Mouse (Mus musculus) myocyte (in vitro differentiated cells): ENCODE results near the gene Supt3. TPM values are rescaled to one million over a fixed set of nuclear protein-coding genes. Genes with fewer than 3 reads are reported as not detected.

Experiments
- H3K27me3 ChIP-seq: one replicate; pipeline ENCODE4 v1.6.1; 2011; ENCODE audit not compliant: control insufficient read depth, insufficient read depth, insufficient read length
- H3K36me3 ChIP-seq: one replicate; pipeline ENCODE4 v1.6.1; 2011; ENCODE audit not compliant: control insufficient read depth, insufficient read depth
- H3K4me2 ChIP-seq: one replicate; pipeline ENCODE4 v1.6.1; 2011; ENCODE audit warnings: low read depth, control low read depth
- H3K4me3 ChIP-seq: one replicate; pipeline ENCODE4 v1.5.1; 2011; ENCODE audit warnings: mild to moderate bottlenecking, control low read depth, moderate library complexity
- H3K79me2 ChIP-seq: one replicate; pipeline ENCODE4 v1.6.1; 2011; ENCODE audit not compliant: control insufficient read depth, insufficient read depth
- H3ac ChIP-seq: one replicate; pipeline ENCODE4 v1.6.1; 2011; ENCODE audit not compliant: control insufficient read depth, insufficient read length
- CEBPB ChIP-seq: IDR thresholded peaks from 2 replicates; pipeline ENCODE4 v1.6.1; 2011; ENCODE audit warnings: mild to moderate bottlenecking, moderate library complexity; ENCODE audit not compliant: poor library complexity, insufficient read depth, severe bottlenecking
- E2F4 ChIP-seq: IDR thresholded peaks from one replicate; pipeline ENCODE4 v1.6.1; 2011; ENCODE audit warnings: mild to moderate bottlenecking, control low read depth, moderate library complexity; ENCODE audit not compliant: insufficient read depth
- MAX ChIP-seq: IDR thresholded peaks from one replicate; pipeline ENCODE4 v1.6.1; 2011; ENCODE audit warnings: low read depth, mild to moderate bottlenecking, control low read depth
- MYOD1 ChIP-seq, 3 experiments: IDR thresholded peaks; one replicate each; pipeline ENCODE4 v1.6.1; 2011; ENCODE audit warnings: control low read depth in 2 of 3, low read depth in 2 of 3, mild to moderate bottlenecking in 2 of 3, moderate library complexity in 1 of 3; ENCODE audit not compliant: insufficient read length in 2 of 3, control insufficient read depth in 1 of 3
- MYOG ChIP-seq, 3 experiments: IDR thresholded peaks; one replicate each; pipeline ENCODE4 v1.6.1; 2011; ENCODE audit warnings: control low read depth in 2 of 3, low read depth in 2 of 3, mild to moderate bottlenecking in 2 of 3; ENCODE audit not compliant: insufficient read length in 2 of 3, control insufficient read depth in 1 of 3, insufficient read depth in 1 of 3
- POLR2A ChIP-seq: IDR thresholded peaks from one replicate; pipeline ENCODE4 v1.6.1; 2011; ENCODE audit warnings: low read depth, mild to moderate bottlenecking, control low read depth, moderate library complexity; ENCODE audit not compliant: insufficient read length
- POLR2AphosphoS2 ChIP-seq: IDR thresholded peaks from one replicate; pipeline ENCODE4 v1.6.1; 2011; ENCODE audit warnings: low read depth, control low read depth; ENCODE audit not compliant: insufficient read length
- REST ChIP-seq: IDR thresholded peaks from one replicate; pipeline ENCODE4 v1.6.1; 2011; ENCODE audit warnings: mild to moderate bottlenecking, control low read depth, moderate library complexity; ENCODE audit not compliant: insufficient read depth, insufficient read length
- SRF ChIP-seq: IDR thresholded peaks from one replicate; pipeline ENCODE4 v1.6.1; 2011; ENCODE audit warnings: low read depth; ENCODE audit not compliant: control insufficient read depth, insufficient read length
- TCF12 ChIP-seq: IDR thresholded peaks from one replicate; pipeline ENCODE4 v1.6.1; 2011; ENCODE audit warnings: mild to moderate bottlenecking, control low read depth; ENCODE audit not compliant: poor library complexity, insufficient read depth, severe bottlenecking
- TCF3 ChIP-seq: IDR thresholded peaks from one replicate; pipeline ENCODE4 v1.6.1; 2011; ENCODE audit warnings: low read depth, control low read depth; ENCODE audit not compliant: insufficient read length
- USF1 ChIP-seq: IDR thresholded peaks from one replicate; pipeline ENCODE4 v1.6.1; 2011; ENCODE audit warnings: low read depth, mild to moderate bottlenecking, control low read depth, moderate library complexity
- polyA plus RNA-seq: library from polyadenylated mRNA; unstranded; fragments of >200 nt; fragmentation: generic; extraction: Trizol; gene quantifications from one replicate; pipeline ENCODE4 v1.2.1, GENCODE M21; 2012; ENCODE audit warnings: missing spikeins

The Supt3 gene
- polyA plus RNA-seq, 1 experiment, result 30.9 TPM

- Histone ChIP-seq H3K4me2 (no peak overlapping the region), H3K36me3 (no peaks in the 10 kb centered on the region), H3K4me3 (no peak overlapping the region), H3ac (no peak overlapping the region), H3K27me3 (no peaks in the 10 kb centered on the region), H3K79me2 (no peaks in the 10 kb centered on the region)
- TF ChIP-seq POLR2A (no peak), USF1 (no peak), MYOD1 (IDR thresholded peaks at IDR 0.05; ENCODE audit: control insufficient read depth in 1 of 3, insufficient read length in 2 of 3, low read depth in 2 of 3) (no peak), CEBPB (no peak), E2F4 (no peak), MAX (no peak), REST (no peak), POLR2AphosphoS2 (no peak), SRF (no peak), TCF12 (no peak)
These were observed 356.8 kb downstream of the Supt3 start for GRCm38 (mm10) chr17:45133501-45134400.

GRCm38 (mm10) chr17:45136491-45136890, 359.5 kb downstream of the Supt3 start:
- Histone ChIP-seq H3K36me3 (no peaks in the 10 kb centered on the region), H3K4me3 (no peak overlapping the region), H3K79me2 (no peaks in the 10 kb centered on the region), H3K27me3 (no peaks in the 10 kb centered on the region), H3K4me2 (no peak overlapping the region), H3ac (no peak overlapping the region)
- no peak for TF ChIP-seq CEBPB
- TF ChIP-seq TCF3, result no peak
- TF ChIP-seq POLR2A, result no peak

- no peak overlapping the region for H3K4me3 ChIP-seq
- H3K27me3 ChIP-seq, result no peaks in the 10 kb centered on the region
- no peak for TF ChIP-seq TCF3
- TF ChIP-seq MYOD1 (IDR thresholded peaks at IDR 0.05; ENCODE audit: control insufficient read depth in 1 of 3, insufficient read length in 2 of 3, low read depth in 2 of 3), result no peak
- TF ChIP-seq CEBPB, result no peak
- TF ChIP-seq MAX, result no peak
- no peak for TF ChIP-seq MYOG (IDR thresholded peaks at IDR 0.05; ENCODE audit: control insufficient read depth in 1 of 3, insufficient read depth in 1 of 3, insufficient read length in 2 of 3, low read depth in 2 of 3)
- no peak for TF ChIP-seq SRF
- TF ChIP-seq POLR2AphosphoS2, result no peak
- TF ChIP-seq E2F4, result no peak
- no peak for TF ChIP-seq POLR2A
- no peak overlapping the region for H3ac ChIP-seq
- no peaks in the 10 kb centered on the region for H3K79me2 ChIP-seq
- no peaks in the 10 kb centered on the region for H3K36me3 ChIP-seq
- H3K4me2 ChIP-seq, result no peak overlapping the region
These were observed 366.1 kb downstream of the Supt3 start for GRCm38 (mm10) chr17:45143043-45143442.

- Histone ChIP-seq H3K4me3 (no peak overlapping the region), H3K27me3 (no peaks in the 10 kb centered on the region), H3ac (no peak overlapping the region), H3K36me3 (no peaks in the 10 kb centered on the region), H3K4me2 (no peak overlapping the region), H3K79me2 (no peaks in the 10 kb centered on the region)
- TF ChIP-seq MYOD1 (IDR thresholded peaks at IDR 0.05; ENCODE audit: control insufficient read depth in 1 of 3, insufficient read length in 2 of 3, low read depth in 2 of 3) (no peak), TCF12 (no peak), REST (no peak), SRF (no peak), CEBPB (no peak), E2F4 (no peak), USF1 (no peak), POLR2AphosphoS2 (no peak), MAX (no peak), TCF3 (no peak), POLR2A (no peak), MYOG (IDR thresholded peaks at IDR 0.05; ENCODE audit: control insufficient read depth in 1 of 3, insufficient read depth in 1 of 3, insufficient read length in 2 of 3, low read depth in 2 of 3) (no peak)
These were observed 367.7 kb downstream of the Supt3 start for GRCm38 (mm10) chr17:45144656-45145055.

GRCm38 (mm10) chr17:45151312-45151929, 374.5 kb downstream of the Supt3 start:
- Histone ChIP-seq H3K79me2 (no peaks in the 10 kb centered on the region), H3K4me3 (no peak overlapping the region), H3ac (no peak overlapping the region), H3K36me3 (no peaks in the 10 kb centered on the region), H3K27me3 (no peaks in the 10 kb centered on the region), H3K4me2 (no peak overlapping the region)
- no peak for TF ChIP-seq REST
- TF ChIP-seq POLR2A, result no peak
- no peak for TF ChIP-seq TCF12
- TF ChIP-seq MYOD1 (IDR thresholded peaks at IDR 0.05; ENCODE audit: control insufficient read depth in 1 of 3, insufficient read length in 2 of 3, low read depth in 2 of 3), result no peak
- no peak for TF ChIP-seq MYOG (IDR thresholded peaks at IDR 0.05; ENCODE audit: control insufficient read depth in 1 of 3, insufficient read depth in 1 of 3, insufficient read length in 2 of 3, low read depth in 2 of 3)
- TF ChIP-seq CEBPB, result no peak
- TF ChIP-seq TCF3, result no peak
- TF ChIP-seq USF1, result no peak
- TF ChIP-seq E2F4, result no peak
- no peak for TF ChIP-seq SRF
- no peak for TF ChIP-seq MAX
- no peak for TF ChIP-seq POLR2AphosphoS2
